Mouse (Mus musculus) kidney, postnatal 10 days (tissue): ENCODE results near the gene Armcx1.
"Not testable (repeated sequence)": the region's sequence is repeated elsewhere in the genome, so short reads cannot be mapped to it uniquely, and the experiment has no call there.

Experiments used
- DNase-seq: peaks from one replicate; pipeline ENCODE4 v3.0.0; 2021; ENCODE audit warnings: mixed read lengths

The Armcx1 gene

DNA sequence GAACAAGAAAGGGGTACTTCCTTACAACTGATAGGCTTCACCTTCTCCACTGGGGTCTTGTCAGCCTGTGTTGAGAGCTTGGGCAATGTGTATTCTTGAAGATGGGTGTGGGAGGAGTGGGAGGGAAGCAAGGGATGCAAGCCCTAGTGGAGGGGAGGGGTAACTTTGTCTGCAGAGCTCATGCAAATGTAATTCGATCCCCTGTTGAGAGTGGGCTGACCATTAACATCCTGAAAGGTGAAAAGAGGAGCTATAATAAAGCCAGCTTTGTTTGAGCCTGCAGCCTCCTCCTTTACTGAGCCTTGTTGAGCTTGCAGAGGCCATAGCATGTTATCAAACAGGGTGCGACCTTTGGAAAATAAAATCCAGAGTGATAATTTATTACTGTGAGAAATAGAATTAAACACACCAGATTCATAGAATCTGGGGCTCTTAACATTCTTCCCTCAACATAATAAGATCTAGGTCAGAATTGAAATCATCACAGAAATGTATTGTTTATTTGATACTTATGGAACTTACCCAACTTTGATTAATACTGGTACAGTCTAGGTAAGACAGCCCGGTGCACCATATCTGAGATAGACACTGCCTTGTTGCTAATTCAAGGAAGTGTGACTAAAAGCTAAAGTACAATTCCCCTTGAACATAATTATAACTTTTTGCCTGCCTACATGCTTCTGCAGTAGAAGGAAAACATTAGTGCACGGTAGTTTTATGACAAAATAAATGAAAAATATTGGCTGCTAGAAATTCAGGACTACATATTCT, 45.9 kb downstream of the Armcx1 start:
- not testable (repeated sequence) for DNase-seq
